Mouse (Mus musculus): ENCODE data around the gene Ctdspl.

Gene Ctdspl

GRCm38 (mm10) chr9:118926111-118926650, at the start of gene Ctdspl:
Gene Ctdspl (plus strand): TSS chr9:118926453.
- peak; percentile 77 for DNase-seq (ENCODE audit: low spot score)

GRCm38 (mm10) chr9:118876902-118877301, 49.4 kb upstream of the Ctdspl start:
- no peak for DNase-seq (ENCODE audit: low spot score)

DNA sequence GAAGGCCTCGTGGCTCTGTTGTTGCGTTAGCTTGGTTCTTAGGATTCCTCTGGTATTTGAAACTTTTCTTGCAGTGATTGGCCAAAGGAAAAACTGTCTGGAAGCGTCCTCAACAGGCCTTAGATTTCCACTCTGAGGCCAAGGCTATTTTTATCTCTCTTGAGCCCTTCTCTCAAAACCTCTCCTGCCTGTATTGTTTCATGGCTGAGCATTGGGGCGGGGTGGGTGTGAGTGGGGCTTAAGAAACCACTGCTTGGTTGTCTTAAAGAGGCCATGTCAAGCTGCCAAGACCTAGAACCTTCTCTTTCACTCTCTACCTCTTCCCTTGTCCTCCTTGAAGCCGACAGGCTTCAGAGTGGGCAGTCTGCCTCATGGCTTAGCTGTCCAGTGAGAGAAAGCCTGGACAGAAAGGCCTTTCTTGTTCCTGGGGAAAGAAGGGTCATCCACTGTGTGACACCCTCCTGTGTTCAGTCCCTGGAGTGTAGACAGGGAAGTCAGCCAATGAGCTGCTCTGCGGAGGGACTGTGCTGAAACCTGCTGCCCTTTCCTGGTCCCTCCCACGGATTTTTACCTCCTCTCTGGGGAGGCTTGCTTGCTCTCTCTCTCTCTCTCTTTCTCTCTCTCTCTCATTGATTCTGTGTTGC, 48.8 kb upstream of the Ctdspl start:
- DNase-seq (ENCODE audit: low spot score) = no peak

DNA sequence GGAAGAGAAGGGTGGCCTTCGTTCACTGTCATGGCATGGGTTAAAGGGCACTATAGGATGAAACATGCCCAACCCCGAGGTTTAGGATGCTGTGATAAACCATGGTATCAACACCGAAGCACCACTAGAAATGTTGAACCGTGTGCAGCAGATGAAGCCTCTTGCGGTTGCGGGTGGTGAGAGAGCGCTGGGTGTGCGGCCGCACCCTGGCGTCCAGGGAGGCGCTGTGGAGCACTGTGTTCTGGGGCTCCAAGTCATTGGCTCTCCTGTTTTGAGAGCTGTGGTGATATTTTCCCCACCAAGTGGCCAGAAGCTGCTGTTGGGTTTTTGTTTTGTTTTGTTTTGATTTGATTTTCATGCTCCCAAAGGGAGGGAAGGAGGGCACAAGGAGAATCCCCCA, 47.7 kb upstream of the Ctdspl start:
- no peak for DNase-seq (ENCODE audit: low spot score)

GRCm38 (mm10) chr9:118881281-118881945, 44.8 kb upstream of the Ctdspl start:
- no peak for DNase-seq (ENCODE audit: low spot score)

GRCm38 (mm10) chr9:118881946-118882284, 44.3 kb upstream of the Ctdspl start:
- DNase-seq (ENCODE audit: low spot score) = no peak

DNA sequence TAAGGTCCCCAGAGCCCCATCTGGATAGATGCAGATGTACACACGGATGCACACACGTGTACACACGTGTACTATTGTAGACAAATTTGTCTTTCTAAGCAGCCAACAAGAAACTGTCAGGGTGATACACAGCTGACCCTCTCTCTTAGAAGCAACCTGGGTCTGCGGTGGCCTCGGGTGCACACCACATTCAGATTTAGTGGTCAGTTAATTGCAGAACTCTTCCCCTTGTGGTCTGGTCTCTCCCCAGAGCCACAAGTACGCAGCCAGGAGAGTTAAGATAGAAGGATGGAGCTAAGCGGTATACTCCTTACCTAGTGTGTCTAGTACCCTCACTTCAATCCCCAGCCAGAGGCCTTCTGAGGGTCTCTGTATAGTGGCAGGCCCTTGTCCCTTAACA, 43.1 kb upstream of the Ctdspl start:
- no peak for DNase-seq (ENCODE audit: low spot score)

- DNase-seq (ENCODE audit: low spot score) = no peak
Observed at GRCm38 (mm10) chr9:118885785-118886184, 40.5 kb upstream of the Ctdspl start.

DNA sequence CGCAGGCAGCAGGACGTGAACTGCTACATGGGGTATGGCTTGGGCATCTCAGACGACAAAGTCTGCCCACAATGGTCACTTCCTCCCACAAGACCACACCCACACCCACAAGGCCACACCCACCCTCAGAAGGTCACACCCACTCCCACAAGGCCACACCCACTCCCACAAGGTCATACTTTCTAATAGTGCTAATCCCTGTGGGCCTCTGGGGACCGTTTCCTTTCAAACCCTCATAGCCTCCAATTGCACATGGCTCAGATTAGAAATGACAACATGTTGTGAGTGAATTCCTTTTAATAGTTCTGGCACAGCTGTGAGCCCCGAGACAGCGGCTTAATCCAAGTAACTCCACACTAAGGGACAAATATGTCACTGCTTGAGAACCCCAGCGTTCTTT, 39.1 kb upstream of the Ctdspl start:
- DNase-seq (ENCODE audit: low spot score) = no peak

DNA sequence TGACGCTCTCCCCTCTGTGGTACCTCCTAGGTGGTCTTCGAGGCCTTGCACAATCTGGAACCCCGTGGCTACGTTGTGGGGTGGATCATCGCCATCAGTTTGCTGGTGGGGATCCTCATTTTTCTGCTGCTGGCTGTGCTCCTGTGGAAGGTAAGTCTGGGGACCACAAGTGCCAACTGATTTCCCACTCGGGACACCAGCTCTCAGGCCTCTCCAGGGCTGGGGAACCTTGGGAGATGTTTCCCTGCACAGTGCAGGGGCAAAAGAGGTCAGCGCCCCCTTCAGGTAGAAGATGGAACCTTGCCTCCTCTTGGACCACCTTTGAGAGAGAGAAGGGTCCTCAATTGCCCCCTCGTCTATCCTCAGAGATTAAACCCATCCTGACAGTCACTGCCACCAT, 38.5 kb upstream of the Ctdspl start:
- DNase-seq (ENCODE audit: low spot score) = no peak

GRCm38 (mm10) chr9:118890149-118890548, 36.1 kb upstream of the Ctdspl start:
- DNase-seq (ENCODE audit: low spot score) = no peak

GRCm38 (mm10) chr9:118890645-118891044, 35.6 kb upstream of the Ctdspl start:
- DNase-seq (ENCODE audit: low spot score) = no peak

DNA sequence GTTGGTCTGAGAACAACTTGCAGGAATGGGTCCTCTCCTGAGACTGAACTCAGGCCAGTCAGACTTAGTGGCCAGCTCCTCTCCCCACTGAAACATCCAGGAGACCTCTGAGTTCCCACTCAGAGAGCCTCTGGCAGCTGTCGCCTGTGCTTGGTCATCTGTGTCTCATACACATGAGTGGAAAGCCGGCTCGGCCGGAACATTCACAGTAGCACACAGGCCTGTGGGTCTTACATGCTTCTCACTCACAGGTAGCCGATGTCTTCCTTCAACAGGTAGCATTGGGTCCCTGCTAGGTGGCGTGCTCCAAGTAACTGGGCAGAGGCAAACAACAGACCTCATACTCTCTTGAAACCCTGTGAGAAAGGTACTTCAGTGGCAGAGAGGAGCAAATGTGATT, 35.2 kb upstream of the Ctdspl start:
- no peak for DNase-seq (ENCODE audit: low spot score)

GRCm38 (mm10) chr9:118891593-118891992, 34.7 kb upstream of the Ctdspl start:
- DNase-seq (ENCODE audit: low spot score) = no peak

DNA sequence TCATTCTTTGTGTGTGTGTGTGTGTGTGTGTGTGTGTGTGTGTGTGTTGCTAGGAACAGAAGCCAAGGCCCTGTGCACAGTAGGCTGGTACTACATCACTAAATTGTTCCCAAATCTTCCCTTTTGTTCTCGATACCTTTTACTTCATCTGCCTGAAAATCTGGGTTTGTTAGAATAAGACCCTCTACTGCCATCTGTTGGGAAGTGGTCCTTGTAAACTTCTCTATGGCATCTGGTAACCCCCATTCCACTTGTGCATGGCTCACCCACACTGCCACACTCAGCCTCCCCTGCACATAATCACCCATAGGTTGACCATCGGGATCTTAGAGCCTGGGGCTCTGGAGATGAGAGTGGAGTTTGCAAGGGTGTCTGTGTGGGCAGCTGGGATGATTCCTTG, 31.2 kb upstream of the Ctdspl start:
- no peak for DNase-seq (ENCODE audit: low spot score)

GRCm38 (mm10) chr9:118900677-118901076, 25.6 kb upstream of the Ctdspl start:
- DNase-seq (ENCODE audit: low spot score) = no peak

GRCm38 (mm10) chr9:118901917-118902316, 24.3 kb upstream of the Ctdspl start:
- DNase-seq (ENCODE audit: low spot score) = no peak

GRCm38 (mm10) chr9:118907934-118908620, 18.2 kb upstream of the Ctdspl start:
- DNase-seq (ENCODE audit: low spot score) = peak; percentile 65

GRCm38 (mm10) chr9:118913048-118913447, 13.2 kb upstream of the Ctdspl start:
- DNase-seq (ENCODE audit: low spot score) = no peak

DNA sequence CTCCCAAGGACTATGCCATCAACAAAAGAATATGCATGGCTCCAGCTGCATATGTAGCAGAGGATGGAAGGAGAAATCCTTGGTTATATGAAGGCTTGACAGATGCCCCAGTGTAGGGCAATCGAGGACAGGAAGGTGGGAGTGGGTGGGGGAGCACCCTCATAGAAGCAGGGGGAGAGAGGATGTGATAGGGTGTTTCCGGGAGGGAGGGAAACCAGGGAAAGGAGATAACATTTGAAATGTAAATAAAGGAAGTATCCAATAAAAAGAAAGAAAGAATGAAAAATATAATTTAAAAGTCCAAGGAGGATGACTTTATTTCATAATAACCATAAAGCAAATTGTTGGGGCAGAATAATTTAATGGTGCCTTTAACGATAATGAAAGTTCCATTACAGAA, 12.6 kb upstream of the Ctdspl start:
- DNase-seq (ENCODE audit: low spot score) = no peak

GRCm38 (mm10) chr9:118914589-118914988, 11.7 kb upstream of the Ctdspl start:
- no peak for DNase-seq (ENCODE audit: low spot score)

GRCm38 (mm10) chr9:118915290-118915689, 11.0 kb upstream of the Ctdspl start:
- DNase-seq (ENCODE audit: low spot score) = no peak

- DNase-seq (ENCODE audit: low spot score) = no peak
Observed at GRCm38 (mm10) chr9:118919672-118920186, 6.5 kb upstream of the Ctdspl start.
